Mouse (Mus musculus) heart, adult 11 months (tissue): ENCODE measurements at regions not wholly inside any gene's neighbourhood (a gene's known extent, or its start where the extent isn't known, plus 50 kb on each side); places are given as distances from the start of the nearest gene placed in this dataset.
A peak's percentile ranks its signal among the peaks of the same experiment; 100 is the strongest.

Experiments
- DNase-seq: peaks from one replicate; pipeline ENCODE4 v3.0.0; 2022

DNA sequence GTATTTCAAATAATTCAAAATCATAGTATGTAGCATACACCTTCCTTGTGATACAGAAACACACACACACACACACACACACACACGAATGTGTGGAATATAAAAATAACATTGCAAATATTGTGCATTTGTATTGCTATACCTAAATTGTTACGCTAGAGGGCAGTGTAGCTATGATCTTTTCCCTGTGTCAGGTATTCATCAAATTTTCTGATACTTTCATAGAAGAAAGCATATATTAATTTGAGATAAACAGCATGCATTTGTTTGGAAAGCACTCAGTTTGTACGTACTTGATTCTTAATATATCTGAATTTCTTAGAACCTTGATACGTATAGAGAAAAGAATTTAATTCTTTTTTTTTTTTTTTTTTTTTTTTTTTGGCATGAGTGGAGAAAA is 1700.9 kb upstream of the Sel1l start:
- no peak for DNase-seq

GRCm38 (mm10) chr12:93523465-93523864 is 1674.5 kb upstream of the Sel1l start:
- DNase-seq, result no peak

- no peak for DNase-seq
Measured at GRCm38 (mm10) chr12:93486381-93486780, 1637.4 kb upstream of the Sel1l start.

- no peak for DNase-seq
Measured at GRCm38 (mm10) chr12:93462106-93462505, 1613.1 kb upstream of the Sel1l start.

DNA sequence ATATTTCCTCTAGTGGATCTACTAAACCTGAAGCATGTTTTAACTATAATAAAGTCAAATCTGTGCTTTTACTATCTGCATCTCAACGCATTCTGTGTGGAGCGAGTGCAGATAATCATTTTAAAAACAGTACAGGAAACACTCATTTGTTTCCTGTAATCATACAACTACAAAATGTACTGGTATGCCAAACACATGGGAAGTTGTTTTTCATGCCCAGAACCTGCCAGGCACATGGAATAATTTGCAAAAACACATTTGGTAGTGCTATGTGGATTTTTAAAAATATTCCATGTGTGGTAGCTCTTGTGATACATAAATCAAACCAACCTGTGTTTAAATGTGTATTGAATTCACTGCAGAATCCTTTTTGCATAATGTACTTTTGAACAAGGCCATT is 1600.5 kb upstream of the Sel1l start:
- DNase-seq, result no peak

GRCm38 (mm10) chr12:93429218-93429617 is 1580.3 kb upstream of the Sel1l start:
- DNase-seq, result no peak

DNA sequence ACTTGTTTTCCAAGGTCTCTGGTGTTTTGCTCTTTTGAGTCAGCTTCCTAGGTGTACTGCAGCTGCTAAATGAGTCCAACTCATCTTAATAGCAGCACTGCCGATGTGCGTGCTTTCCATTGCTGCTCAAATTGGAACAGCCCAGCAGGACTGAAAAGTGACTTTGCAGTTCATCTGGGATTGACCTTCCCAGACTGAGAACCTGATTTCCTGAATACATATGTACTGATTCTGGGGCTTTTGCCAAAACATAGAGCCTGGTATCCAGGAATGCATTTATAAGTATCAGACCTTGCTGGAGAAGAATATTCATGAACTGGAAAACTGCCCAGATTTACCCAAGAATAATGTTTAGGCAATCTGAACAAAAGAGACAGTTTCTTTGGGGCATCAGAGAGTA is 1579.0 kb upstream of the Sel1l start:
- no peak for DNase-seq

- DNase-seq, result no peak
Measured at GRCm38 (mm10) chr12:93416381-93416780, 1567.4 kb upstream of the Sel1l start.

DNA sequence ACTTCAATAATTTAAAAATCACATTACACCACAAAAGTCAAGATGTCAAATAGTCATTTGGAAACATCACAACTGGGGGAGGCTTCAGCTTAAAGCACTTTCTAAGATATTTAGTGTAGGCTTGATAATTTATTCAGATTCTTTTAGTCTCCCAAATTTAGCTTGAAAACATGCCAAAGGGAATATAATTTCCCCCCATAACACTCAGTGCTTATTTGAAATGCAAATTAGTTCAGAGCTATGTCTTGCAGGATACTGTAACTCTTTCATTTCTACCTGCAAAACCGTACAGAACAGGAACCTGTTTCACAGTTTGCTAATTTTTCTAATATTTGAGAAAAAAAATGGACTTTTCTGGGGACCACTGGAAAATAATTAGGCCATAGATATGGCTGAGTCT is 1566.8 kb upstream of the Sel1l start:
- DNase-seq, result no peak

DNA sequence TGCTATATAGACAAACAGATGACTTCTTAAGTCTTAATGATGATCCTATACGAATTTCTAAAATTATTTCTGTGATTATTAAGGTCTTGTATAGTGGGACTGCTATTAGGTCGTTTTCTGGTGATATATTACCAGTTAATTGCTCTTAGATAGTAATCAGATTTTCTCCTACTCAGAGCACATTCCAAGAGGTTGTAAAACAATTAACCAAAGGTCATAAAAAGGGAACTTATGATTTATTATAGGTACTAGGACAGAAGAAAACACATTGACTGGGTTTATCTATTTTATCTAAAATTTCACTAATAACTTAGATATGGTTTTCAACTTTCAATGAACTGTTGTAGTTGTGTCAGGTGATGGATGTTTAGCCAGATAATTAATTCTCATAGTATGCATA is 1536.6 kb upstream of the Sel1l start:
- DNase-seq, result no peak

DNA sequence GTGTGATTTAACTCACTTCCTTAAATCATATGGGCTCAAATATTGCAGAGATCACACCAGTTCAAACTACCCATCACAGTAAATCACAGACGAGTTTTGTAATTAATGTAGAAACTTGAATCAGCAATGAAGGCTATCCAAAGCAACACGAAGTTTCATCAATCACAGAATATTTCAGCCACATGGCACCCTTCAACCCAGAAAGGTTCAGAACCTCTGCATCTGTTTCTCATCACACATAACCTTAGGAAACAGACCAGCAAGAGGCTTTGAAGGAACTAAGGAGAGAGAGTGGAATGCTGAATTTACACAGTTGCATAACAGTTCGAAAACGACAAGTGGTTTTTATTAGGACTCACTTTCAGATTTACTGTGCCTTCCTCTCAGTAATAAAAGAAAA is 1494.0 kb upstream of the Sel1l start:
- DNase-seq, result no peak

GRCm38 (mm10) chr12:93342525-93342924 is 1493.6 kb upstream of the Sel1l start:
- no peak for DNase-seq

DNA sequence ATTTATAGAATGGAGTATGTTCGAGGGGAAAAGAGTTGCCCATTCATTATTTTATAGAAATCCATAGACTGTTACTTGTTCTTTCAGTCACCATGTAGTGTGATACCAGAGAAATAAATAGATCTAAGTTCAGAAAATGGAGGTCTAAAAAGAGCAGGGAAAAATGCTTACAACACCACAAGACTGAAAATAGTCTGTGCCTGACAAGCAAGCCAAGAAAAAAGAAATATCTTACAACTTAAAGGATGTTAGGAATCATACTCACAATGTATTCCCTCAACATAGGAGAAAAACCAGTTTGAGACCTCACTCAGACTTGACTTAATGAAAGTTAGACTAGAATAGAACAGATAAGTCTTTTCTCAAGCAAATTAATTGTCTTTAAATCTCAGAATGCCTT is 1486.6 kb upstream of the Sel1l start:
- no peak for DNase-seq

- no peak for DNase-seq
Measured at GRCm38 (mm10) chr12:93312214-93312613, 1463.3 kb upstream of the Sel1l start.

DNA sequence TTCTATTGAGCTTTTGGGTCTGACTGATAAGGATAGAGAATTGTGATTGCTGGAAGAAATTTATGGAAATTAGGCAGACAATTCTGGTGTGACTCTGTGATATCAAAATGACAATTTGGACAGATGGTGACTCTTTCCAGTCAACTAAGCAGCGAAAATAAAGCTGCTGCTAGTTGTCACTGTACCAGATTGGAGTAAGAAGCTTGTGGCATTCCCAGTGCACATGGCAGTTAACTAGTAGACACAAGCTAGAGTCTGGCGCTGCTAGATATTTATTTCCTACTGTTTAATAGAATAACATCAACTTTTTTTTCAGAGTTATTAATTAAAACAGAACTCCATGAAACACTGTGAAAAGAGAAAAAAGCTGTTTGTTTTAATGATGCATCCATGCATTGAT is 1432.9 kb upstream of the Sel1l start:
- no peak for DNase-seq

- DNase-seq, result no peak
Measured at GRCm38 (mm10) chr12:93273652-93274051, 1424.7 kb upstream of the Sel1l start.

- no peak for DNase-seq
Measured at GRCm38 (mm10) chr12:93230237-93230636, 1381.3 kb upstream of the Sel1l start.

- no peak for DNase-seq
Measured at GRCm38 (mm10) chr12:93226826-93227225, 1377.9 kb upstream of the Sel1l start.

DNA sequence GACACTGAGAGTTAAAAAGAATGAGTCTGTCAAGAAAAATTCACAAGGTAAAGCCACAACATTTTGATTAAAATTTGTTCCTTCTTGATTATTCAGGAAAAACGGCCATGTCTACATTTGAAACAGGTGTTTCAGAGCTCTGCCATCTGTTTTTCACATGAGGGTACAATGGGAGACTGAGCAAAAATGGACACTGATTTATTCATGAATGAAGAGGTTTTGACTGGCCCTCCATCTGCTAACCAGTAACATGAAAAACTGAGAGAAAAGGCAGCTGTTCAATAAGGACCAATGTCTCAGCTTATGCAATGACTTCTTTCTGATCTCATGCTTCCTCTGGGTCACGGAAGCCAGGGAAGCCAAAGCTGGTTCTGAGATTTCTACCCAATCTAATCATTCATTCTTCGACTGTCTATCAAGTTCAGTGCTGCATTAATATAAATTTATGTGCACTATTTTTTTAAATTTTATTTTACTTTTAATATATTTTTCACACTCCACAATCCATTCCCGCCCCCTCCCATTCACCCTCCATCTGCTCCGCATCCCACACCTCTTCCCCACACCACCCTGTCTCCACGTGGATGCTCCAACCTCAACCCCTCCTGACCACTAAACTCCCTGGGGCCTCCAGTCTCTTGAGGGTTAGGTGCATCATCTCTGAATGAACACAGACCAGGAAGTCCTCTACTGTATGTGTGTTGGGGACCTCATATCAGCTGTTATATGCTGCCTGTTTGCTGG is 1372.4 kb upstream of the Sel1l start:
- peak; percentile 36 for DNase-seq

- no peak for DNase-seq
Measured at GRCm38 (mm10) chr12:93207596-93207995, 1358.6 kb upstream of the Sel1l start.

- DNase-seq, result no peak
Measured at GRCm38 (mm10) chr12:93188940-93189339, 1340.0 kb upstream of the Sel1l start.

DNA sequence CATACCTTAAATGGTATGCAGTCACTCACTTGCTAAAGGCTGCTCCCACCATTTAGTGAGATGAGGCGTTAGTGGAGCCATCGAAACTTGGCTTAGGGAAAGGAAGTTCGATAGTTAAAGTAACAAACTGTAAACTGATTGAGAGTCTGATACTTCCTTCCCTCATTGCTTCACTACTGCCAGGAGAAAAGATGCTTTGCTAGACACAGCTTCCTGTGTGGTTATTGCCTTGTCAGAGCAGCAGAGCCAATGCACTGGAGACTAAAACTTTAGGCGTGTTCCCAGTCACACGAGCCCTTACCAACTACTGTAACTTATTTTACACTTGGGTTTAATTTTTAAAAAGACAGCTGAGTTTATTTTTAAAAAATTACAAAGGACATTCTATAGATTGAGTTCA is 1324.8 kb upstream of the Sel1l start:
- no peak for DNase-seq

DNA sequence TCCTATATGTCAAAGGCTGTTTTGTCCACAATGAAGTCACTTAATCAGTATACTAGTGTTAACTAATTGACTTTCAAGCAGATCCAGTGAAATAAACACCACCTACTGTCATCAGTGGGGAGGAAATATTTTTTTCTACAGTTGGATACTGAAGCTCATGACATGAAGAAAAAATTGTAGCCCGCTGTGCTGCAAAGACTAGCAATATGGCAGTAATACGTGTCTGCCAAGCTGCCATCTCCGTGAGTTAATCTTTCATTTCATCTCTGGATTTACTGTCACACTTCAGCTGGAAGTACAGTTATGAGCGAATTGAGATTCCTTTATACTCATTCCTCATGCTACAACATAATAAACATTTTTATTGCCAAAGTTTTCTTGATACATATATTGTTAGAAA is 1311.3 kb upstream of the Sel1l start:
- no peak for DNase-seq

GRCm38 (mm10) chr12:93152618-93153245 is 1303.8 kb upstream of the Sel1l start:
- DNase-seq, result no peak

DNA sequence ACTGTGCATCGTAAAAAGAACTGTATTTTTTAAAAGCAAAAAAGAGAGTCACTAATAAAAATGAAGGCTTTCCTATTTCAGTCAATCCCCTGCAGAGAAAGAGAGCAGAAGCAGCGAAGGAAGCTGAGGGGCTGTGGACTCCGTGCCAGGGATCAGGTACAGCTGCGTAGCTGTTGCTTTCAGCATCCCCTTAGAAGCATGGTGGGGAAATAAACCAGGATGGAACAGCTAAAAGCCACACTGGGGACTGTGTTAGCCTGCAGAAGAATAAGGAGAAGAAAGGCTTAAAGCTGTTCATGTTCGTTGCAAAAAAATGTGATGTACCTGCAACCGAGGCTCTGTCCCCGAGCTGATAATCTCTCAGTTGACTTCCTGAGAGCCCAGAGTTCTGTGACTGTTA is 1302.6 kb upstream of the Sel1l start:
- DNase-seq, result no peak
